Mouse (Mus musculus): ENCODE measurements around the gene Srxn1. TPM values are rescaled to one million over a fixed set of nuclear protein-coding genes. Genes with fewer than 3 reads are reported as not detected.

Srxn1 gene
- polyA plus RNA-seq, 1 experiment, result 50.3 TPM

DNA sequence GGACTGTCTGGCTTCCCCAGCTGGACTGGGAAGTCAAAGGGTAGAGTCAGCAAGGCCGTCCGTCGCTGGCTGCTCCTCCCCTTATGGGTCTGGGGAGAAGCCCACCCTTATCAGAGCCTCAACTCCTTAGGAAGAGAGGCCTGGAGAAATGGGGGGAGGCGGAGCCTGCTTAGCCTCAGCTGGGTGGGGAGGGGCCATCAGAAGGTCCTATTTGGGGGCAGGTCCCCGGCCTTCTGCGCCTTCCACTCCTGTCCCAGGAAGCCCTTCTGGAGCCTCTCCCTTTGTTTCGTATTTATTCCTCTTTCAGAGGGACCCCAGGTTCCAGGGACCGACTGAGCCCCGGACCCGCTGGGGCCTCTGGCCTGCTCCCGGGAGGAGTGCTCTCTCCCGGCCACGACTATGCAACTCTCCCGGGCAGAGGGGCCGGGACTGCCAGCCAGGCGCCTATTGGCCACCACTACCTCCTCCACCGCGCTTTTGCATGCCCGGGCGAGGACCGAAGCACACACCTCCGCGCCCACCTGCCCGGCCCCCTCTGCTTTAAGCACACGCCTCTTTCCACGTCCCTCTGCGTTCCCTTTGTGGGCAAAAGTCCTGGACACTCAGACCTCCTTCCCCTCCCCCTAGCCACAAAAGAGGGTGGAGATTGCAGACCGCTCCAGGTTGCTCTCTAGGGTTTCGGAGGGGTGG lies 10.3 kb upstream of the Srxn1 start:
- no peak overlapping the region for H3K4me3 ChIP-seq (ENCODE audit: control insufficient read depth, insufficient read depth, low read length)
- DNase-seq, result no peak

DNA sequence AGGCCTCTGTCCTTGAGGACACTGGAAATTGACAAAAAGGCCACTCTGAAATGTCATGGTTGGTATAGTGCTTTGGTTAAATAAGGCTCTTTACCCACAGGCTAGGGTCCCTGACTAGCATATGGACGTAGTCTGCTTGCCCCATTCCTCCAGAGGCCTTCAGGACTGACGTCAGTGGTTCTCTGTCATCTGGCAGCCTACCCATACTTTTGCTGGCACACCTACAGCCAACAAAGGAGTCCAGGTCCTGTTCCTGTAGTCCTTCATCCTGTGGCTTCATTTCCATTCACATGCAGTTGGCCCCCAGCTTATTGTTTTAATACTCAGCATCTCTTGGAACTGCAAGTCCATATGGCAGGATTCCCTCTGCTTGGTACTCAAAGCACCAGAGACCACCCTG lies 8.4 kb upstream of the Srxn1 start:
- H3K4me3 ChIP-seq (ENCODE audit: control insufficient read depth, insufficient read depth, low read length), result no peak overlapping the region
- TF ChIP-seq POLR2A (IDR thresholded peaks at IDR 0.05; ENCODE audit: control insufficient read depth, extremely low read depth, insufficient read depth, low read length, poor library complexity) (no peak), CTCF (IDR thresholded peaks at IDR 0.05; ENCODE audit: borderline replicate concordance, control insufficient read depth, extremely low read depth, insufficient read depth, low read length, poor library complexity) (no peak)
- no peak for DNase-seq
- no peaks in the 10 kb centered on the region; the same call in 1 of the 2 replicates for H3K27me3 ChIP-seq (ENCODE audit: control insufficient read depth, insufficient read depth, low read length)
- WGBS, result 94% methylated on average over 2 of the region's 2 CpGs
- no peaks in the 10 kb centered on the region for H3K36me3 ChIP-seq (ENCODE audit: control insufficient read depth, insufficient read depth, low read length)
- H3K4me1 ChIP-seq (replicated peaks; ENCODE audit: control insufficient read depth, insufficient read depth, low read length), result peaks cover 5% of the 10 kb centered on the region; the same call in 1 of the 2 replicates
- H3K27ac ChIP-seq (ENCODE audit: control insufficient read depth, insufficient read depth, low read length), result no peak overlapping the region

More for the DNA sequence above, 10.3 kb upstream of the Srxn1 start:
- no peaks in the 10 kb centered on the region for H3K36me3 ChIP-seq (ENCODE audit: control insufficient read depth, insufficient read depth, low read length)
- TF ChIP-seq CTCF (IDR thresholded peaks at IDR 0.05; ENCODE audit: borderline replicate concordance, control insufficient read depth, extremely low read depth, insufficient read depth, low read length, poor library complexity), result no peak
- TF ChIP-seq POLR2A (IDR thresholded peaks at IDR 0.05; ENCODE audit: control insufficient read depth, extremely low read depth, insufficient read depth, low read length, poor library complexity), result no peak
- 24% methylated on average over 29 of the region's 29 CpGs for WGBS
- H3K27me3 ChIP-seq (ENCODE audit: control insufficient read depth, insufficient read depth, low read length), result no peaks in the 10 kb centered on the region; the same call in 1 of the 2 replicates
- H3K27ac ChIP-seq (ENCODE audit: control insufficient read depth, insufficient read depth, low read length), result no peak overlapping the region
- H3K4me1 ChIP-seq (replicated peaks; ENCODE audit: control insufficient read depth, insufficient read depth, low read length), result peaks cover 5% of the 10 kb centered on the region; the same call in 1 of the 2 replicates

DNA sequence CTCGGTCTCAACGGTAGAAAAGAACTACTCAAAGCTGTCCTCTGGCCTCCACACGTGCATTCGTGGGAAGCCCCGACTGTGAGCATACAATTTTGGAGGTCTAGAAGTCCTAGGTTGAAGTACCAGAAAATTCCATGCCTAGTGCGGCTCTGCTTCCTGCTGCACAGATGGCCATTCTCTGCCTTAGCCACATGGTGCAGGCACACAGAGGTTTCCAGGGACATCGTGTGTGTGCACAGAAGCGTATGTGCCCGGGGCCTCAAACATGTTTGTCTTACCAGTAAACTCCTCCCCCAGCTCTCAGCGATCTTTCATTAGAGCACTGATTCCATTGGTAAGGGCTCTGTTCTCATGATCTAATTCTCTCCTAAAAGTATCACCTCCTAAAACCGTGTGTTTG lies 7.4 kb upstream of the Srxn1 start:
- TF ChIP-seq POLR2A (IDR thresholded peaks at IDR 0.05; ENCODE audit: control insufficient read depth, extremely low read depth, insufficient read depth, low read length, poor library complexity) (no peak), CTCF (IDR thresholded peaks at IDR 0.05; ENCODE audit: borderline replicate concordance, control insufficient read depth, extremely low read depth, insufficient read depth, low read length, poor library complexity) (no peak)
- Histone ChIP-seq H3K27ac (ENCODE audit: control insufficient read depth, insufficient read depth, low read length) (no peak overlapping the region), H3K4me1 (replicated peaks; ENCODE audit: control insufficient read depth, insufficient read depth, low read length) (peaks cover 5% of the 10 kb centered on the region; the same call in 1 of the 2 replicates), H3K4me3 (ENCODE audit: control insufficient read depth, insufficient read depth, low read length) (no peak overlapping the region), H3K36me3 (ENCODE audit: control insufficient read depth, insufficient read depth, low read length) (no peaks in the 10 kb centered on the region), H3K27me3 (ENCODE audit: control insufficient read depth, insufficient read depth, low read length) (no peaks in the 10 kb centered on the region; the same call in 1 of the 2 replicates)
- 88% methylated on average over 11 of the region's 11 CpGs for WGBS
- no peak for DNase-seq

DNA sequence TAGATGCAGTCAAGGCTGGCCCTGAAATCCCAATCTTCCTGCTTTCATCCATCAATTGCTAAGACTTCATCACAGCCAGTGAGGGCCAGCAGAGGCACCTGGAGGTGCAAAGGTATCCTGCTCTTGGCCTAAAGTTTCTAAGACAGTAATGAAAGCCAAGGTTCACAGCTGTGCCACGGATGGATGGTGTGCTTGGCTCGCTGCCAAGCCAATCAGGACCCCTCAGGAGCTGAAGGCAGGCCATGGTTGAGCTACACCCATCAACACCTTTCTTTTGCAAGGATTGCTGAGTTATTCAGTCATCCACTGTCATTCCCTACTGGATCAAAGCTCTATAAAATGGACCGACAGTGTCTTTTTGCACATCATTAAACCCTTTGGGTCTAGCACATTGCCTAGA lies 5.8 kb upstream of the Srxn1 start:
- Histone ChIP-seq H3K4me3 (ENCODE audit: control insufficient read depth, insufficient read depth, low read length) (no peak overlapping the region), H3K36me3 (ENCODE audit: control insufficient read depth, insufficient read depth, low read length) (no peaks in the 10 kb centered on the region), H3K4me1 (replicated peaks; ENCODE audit: control insufficient read depth, insufficient read depth, low read length) (no peaks in the 10 kb centered on the region), H3K27me3 (ENCODE audit: control insufficient read depth, insufficient read depth, low read length) (0 out of 2 replicates have a peak, but pooled peaks cover 3% of the 10 kb centered on the region), H3K27ac (ENCODE audit: control insufficient read depth, insufficient read depth, low read length) (no peak overlapping the region)
- no peak for TF ChIP-seq POLR2A (IDR thresholded peaks at IDR 0.05; ENCODE audit: control insufficient read depth, extremely low read depth, insufficient read depth, low read length, poor library complexity)
- no peak for TF ChIP-seq CTCF (IDR thresholded peaks at IDR 0.05; ENCODE audit: borderline replicate concordance, control insufficient read depth, extremely low read depth, insufficient read depth, low read length, poor library complexity)
- no peak for DNase-seq
- WGBS, result 67% methylated on average over 3 of the region's 3 CpGs

DNA sequence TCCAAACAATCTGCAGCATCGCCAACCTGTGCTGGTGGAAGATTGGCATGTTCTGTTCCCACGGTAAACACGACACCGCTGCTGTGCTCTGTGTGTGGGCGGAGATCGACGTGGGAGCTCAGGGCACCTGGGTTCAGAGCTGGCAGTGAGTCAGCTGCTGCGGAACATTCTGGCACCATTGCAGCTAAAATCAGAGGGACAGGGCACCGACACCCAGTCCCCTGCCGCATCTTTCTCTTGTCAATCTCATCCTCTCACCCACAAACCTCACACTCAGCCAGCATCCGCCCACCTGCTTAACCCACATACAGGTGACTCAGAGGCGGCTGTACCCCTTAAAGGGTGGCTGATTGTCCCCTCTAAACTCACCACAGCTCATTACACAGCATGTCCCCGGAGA lies 3.6 kb upstream of the Srxn1 start:
- TF ChIP-seq CTCF (IDR thresholded peaks at IDR 0.05; ENCODE audit: borderline replicate concordance, control insufficient read depth, extremely low read depth, insufficient read depth, low read length, poor library complexity) (no peak), POLR2A (IDR thresholded peaks at IDR 0.05; ENCODE audit: control insufficient read depth, extremely low read depth, insufficient read depth, low read length, poor library complexity) (no peak)

DNA sequence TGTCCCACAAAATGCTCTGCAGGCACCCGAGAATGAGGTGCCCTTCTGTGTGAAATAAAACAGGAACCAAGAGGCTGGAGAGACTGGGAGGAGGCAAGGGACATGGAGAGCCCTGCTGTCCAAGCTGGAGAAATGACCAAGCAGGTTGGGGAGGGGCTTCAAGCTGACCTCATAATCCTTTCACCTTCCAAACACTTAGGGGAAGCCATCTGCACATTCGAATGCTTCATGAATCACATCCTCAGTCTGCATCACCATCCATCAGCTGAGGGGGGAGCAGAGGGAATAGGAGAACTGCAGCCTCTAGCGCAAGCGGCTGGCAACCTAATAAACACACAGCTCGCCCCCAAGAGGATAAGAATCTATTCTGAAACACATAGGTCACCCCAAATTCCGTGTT lies 2.9 kb upstream of the Srxn1 start:
- H3K4me3 ChIP-seq (ENCODE audit: control insufficient read depth, insufficient read depth, low read length), result no peak overlapping the region
- H3K27ac ChIP-seq (ENCODE audit: control insufficient read depth, insufficient read depth, low read length), result no peak overlapping the region
- DNase-seq, result no peak
- H3K27me3 ChIP-seq (ENCODE audit: control insufficient read depth, insufficient read depth, low read length), result peaks cover 3% of the 10 kb centered on the region; the same call in 1 of the 2 replicates
- no peaks in the 10 kb centered on the region for H3K4me1 ChIP-seq (replicated peaks; ENCODE audit: control insufficient read depth, insufficient read depth, low read length)
- WGBS, result 61% methylated on average over 6 of the region's 6 CpGs
- no peaks in the 10 kb centered on the region for H3K36me3 ChIP-seq (ENCODE audit: control insufficient read depth, insufficient read depth, low read length)
- no peak for TF ChIP-seq CTCF (IDR thresholded peaks at IDR 0.05; ENCODE audit: borderline replicate concordance, control insufficient read depth, extremely low read depth, insufficient read depth, low read length, poor library complexity)
- no peak for TF ChIP-seq POLR2A (IDR thresholded peaks at IDR 0.05; ENCODE audit: control insufficient read depth, extremely low read depth, insufficient read depth, low read length, poor library complexity)

More for the DNA sequence above, 3.6 kb upstream of the Srxn1 start:
- no peak for DNase-seq
- Histone ChIP-seq H3K4me1 (replicated peaks; ENCODE audit: control insufficient read depth, insufficient read depth, low read length) (no peaks in the 10 kb centered on the region), H3K36me3 (ENCODE audit: control insufficient read depth, insufficient read depth, low read length) (no peaks in the 10 kb centered on the region), H3K4me3 (ENCODE audit: control insufficient read depth, insufficient read depth, low read length) (no peak overlapping the region), H3K27me3 (ENCODE audit: control insufficient read depth, insufficient read depth, low read length) (peaks cover 3% of the 10 kb centered on the region; the same call in 1 of the 2 replicates), H3K27ac (ENCODE audit: control insufficient read depth, insufficient read depth, low read length) (no peak overlapping the region)
- 60% methylated on average over 13 of the region's 13 CpGs for WGBS

All from thymus, adult 2 months (tissue).